Mouse (Mus musculus) cortical plate, adult 2 months (tissue): ENCODE results near the gene Ovgp1.

Experiments used
- CTCF ChIP-seq: fragments of 200-500 bp; IDR thresholded peaks from 2 replicates; pipeline ENCODE4 v1.5.1; 2011; ENCODE audit warnings: mild to moderate bottlenecking, control low read depth, low read length; ENCODE audit not compliant: insufficient read depth; ENCODE audit errors: extremely low read depth
- POLR2A ChIP-seq: fragments of 200-500 bp; IDR thresholded peaks from 2 replicates; pipeline ENCODE4 v1.6.1; 2011; ENCODE audit warnings: mild to moderate bottlenecking, low read length, control low read depth; ENCODE audit not compliant: insufficient read depth; ENCODE audit errors: extremely low read depth

GRCm38 (mm10) chr3:105958204-105958603 is 15.3 kb upstream of the Ovgp1 start:
- TF ChIP-seq POLR2A (no peak), CTCF (no peak)
